11 mouse cellular contexts compared by ENCODE assay signal in the genomic region with DNA sequence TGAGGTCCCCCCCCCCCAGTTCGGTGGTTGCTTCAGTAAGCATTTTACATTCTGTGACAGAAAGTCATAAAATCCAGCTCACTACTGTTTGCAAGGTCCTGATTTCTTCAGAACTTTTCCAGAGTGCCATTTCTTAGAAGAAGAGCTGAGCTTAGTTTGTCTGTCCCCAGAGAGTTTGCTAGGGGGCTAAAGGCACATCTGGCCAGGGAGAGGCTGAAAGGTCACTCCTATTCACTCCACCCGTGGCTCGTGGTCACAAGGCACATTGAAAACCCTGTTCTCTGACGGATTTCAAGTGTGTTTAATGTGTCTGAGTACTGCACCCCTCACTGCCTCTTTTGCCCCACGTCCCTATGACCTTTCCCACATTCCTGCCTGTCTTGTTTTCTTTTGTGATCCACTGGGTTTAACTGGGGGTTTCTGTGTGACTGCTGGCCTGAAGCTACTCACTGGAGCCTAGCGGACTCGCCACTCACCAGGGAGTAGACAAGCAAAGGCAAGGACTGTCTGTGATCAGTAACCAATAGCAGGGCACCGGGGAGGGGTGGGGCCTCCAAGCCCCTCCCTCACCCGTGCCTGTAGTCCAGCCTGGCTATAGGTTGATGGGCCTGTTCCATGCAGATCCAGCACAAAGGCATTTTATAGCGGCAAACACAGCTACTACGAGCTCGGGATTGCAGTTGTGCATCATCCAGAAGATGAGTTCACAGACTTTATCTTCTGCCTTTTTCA. TPM values are rescaled to one million over a fixed set of nuclear protein-coding genes. Genes with fewer than 3 reads are reported as not detected.
DNase-seq lines count a peak whose midpoint lies in the region; ATAC-seq and TF ChIP-seq lines count a peak whose summit lies in the region.
"Had no signal": no experiment of that assay in that cellular context is flagged by ENCODE, and none has a peak within 500 bp of the region (broad histone marks: within the 10 kb centered on the region; RNA-seq: fewer than 3 reads in every experiment).

No protein-coding gene starts in this region.

- TF ChIP-seq CTCF in stomach, postnatal 0 days (IDR thresholded peaks at IDR 0.05; ENCODE audit: low read depth): no peak

- DNase-seq in forebrain, embryonic 10.5 days (ENCODE audit: extremely low spot score, low spot score): peak; percentile 58
- no peak for DNase-seq in midbrain, embryonic 14.5 days
- DNase-seq in limb, embryonic 10.5 days (ENCODE audit: low spot score): peak; percentile 58
- no peak for DNase-seq in stomach, postnatal 0 days (ENCODE audit: low spot score)
- no peak for DNase-seq in gastrocnemius, postnatal 10 days
- DNase-seq in right cerebral cortex, postnatal 36 days (ENCODE audit: low spot score in 2 of 2): no peak

- H3K9ac ChIP-seq in forebrain, embryonic 13.5 days: no peak overlapping the region
- no peak overlapping the region for H3K9ac ChIP-seq in midbrain, embryonic 13.5 days (replicated peaks)
- no peak overlapping the region for H3K9ac ChIP-seq in midbrain, embryonic 14.5 days (replicated peaks; ENCODE audit: low read length)
- H3K9ac ChIP-seq in stomach, postnatal 0 days (ENCODE audit: low read length): no peak overlapping the region
- H3K9ac ChIP-seq: heart, embryonic 15.5 days had no signal

- no peak for TF ChIP-seq EP300 in stomach, postnatal 0 days (optimal IDR thresholded peaks at IDR 0.05)

- H3K27ac ChIP-seq in forebrain, embryonic 10.5 days: no peak overlapping the region
- H3K27ac ChIP-seq in forebrain, embryonic 13.5 days: no peak overlapping the region
- H3K27ac ChIP-seq in midbrain, embryonic 13.5 days: no peak overlapping the region
- no peak overlapping the region for H3K27ac ChIP-seq in midbrain, embryonic 14.5 days (replicated peaks; ENCODE audit: low read depth, low read length)
- no peak overlapping the region for H3K27ac ChIP-seq in limb, embryonic 10.5 days
- H3K27ac ChIP-seq in stomach, postnatal 0 days (replicated peaks): no peak overlapping the region
- H3K27ac ChIP-seq: heart, embryonic 15.5 days had no signal

- no peak for ATAC-seq in forebrain, embryonic 13.5 days
- peak; percentile 77 for ATAC-seq in midbrain, embryonic 13.5 days
- ATAC-seq in midbrain, embryonic 14.5 days (ENCODE audit: low FRiP score, low TSS enrichment): no peak
- peak; percentile 63 for ATAC-seq in stomach, postnatal 0 days (ENCODE audit: low FRiP score, low TSS enrichment)

- no peaks in the 10 kb centered on the region for H3K9me3 ChIP-seq in forebrain, embryonic 10.5 days
- no peaks in the 10 kb centered on the region for H3K9me3 ChIP-seq in forebrain, embryonic 13.5 days (replicated peaks)
- H3K9me3 ChIP-seq in midbrain, embryonic 13.5 days: no peaks in the 10 kb centered on the region
- no peaks in the 10 kb centered on the region for H3K9me3 ChIP-seq in midbrain, embryonic 14.5 days (ENCODE audit: control insufficient read depth, low read length)
- H3K9me3 ChIP-seq in limb, embryonic 10.5 days (replicated peaks): no peaks in the 10 kb centered on the region
- no peaks in the 10 kb centered on the region for H3K9me3 ChIP-seq in stomach, postnatal 0 days (ENCODE audit: control insufficient read depth, low read length)
- H3K9me3 ChIP-seq: heart, embryonic 15.5 days had no signal

- 2% methylated on average over 12 of the region's 12 CpGs for WGBS in forebrain, embryonic 10.5 days
- WGBS in forebrain, embryonic 13.5 days: 5% methylated on average over 12 of the region's 12 CpGs
- WGBS in midbrain, embryonic 13.5 days: 4% methylated on average over 12 of the region's 12 CpGs
- WGBS in midbrain, embryonic 14.5 days: 4% methylated on average over 12 of the region's 12 CpGs
- 2% methylated on average over 12 of the region's 12 CpGs for WGBS in limb, embryonic 10.5 days
- WGBS in stomach, postnatal 0 days: 28% methylated on average over 12 of the region's 12 CpGs

- H3K4me1 ChIP-seq in forebrain, embryonic 10.5 days: peaks cover 39% of the 10 kb centered on the region
- peaks cover 7% of the 10 kb centered on the region; the same call in 1 of the 2 replicates for H3K4me1 ChIP-seq in forebrain, embryonic 13.5 days
- H3K4me1 ChIP-seq in midbrain, embryonic 13.5 days (replicated peaks): peaks cover 9% of the 10 kb centered on the region
- no peaks in the 10 kb centered on the region for H3K4me1 ChIP-seq in midbrain, embryonic 14.5 days (ENCODE audit: control insufficient read depth, insufficient read depth, low read length)
- peaks cover 45% of the 10 kb centered on the region for H3K4me1 ChIP-seq in limb, embryonic 10.5 days
- no peaks in the 10 kb centered on the region for H3K4me1 ChIP-seq in stomach, postnatal 0 days (replicated peaks; ENCODE audit: control insufficient read depth, insufficient read depth)

- peaks cover 93% of the 10 kb centered on the region for H3K27me3 ChIP-seq in forebrain, embryonic 10.5 days (ENCODE audit: poor library complexity, severe bottlenecking)
- peaks cover 83% of the 10 kb centered on the region for H3K27me3 ChIP-seq in forebrain, embryonic 13.5 days
- peaks cover 87% of the 10 kb centered on the region for H3K27me3 ChIP-seq in midbrain, embryonic 13.5 days
- H3K27me3 ChIP-seq in midbrain, embryonic 14.5 days (ENCODE audit: control insufficient read depth, insufficient read depth, low read length): peaks cover 75% of the 10 kb centered on the region
- peaks cover 86% of the 10 kb centered on the region for H3K27me3 ChIP-seq in limb, embryonic 10.5 days (ENCODE audit: low read depth, poor library complexity, severe bottlenecking)
- H3K27me3 ChIP-seq in stomach, postnatal 0 days (ENCODE audit: control insufficient read depth, insufficient read depth, low read length): peaks cover 14% of the 10 kb centered on the region; the same call in 1 of the 2 replicates

- H3K4me2 ChIP-seq in forebrain, embryonic 13.5 days: no peak overlapping the region
- no peak overlapping the region for H3K4me2 ChIP-seq in midbrain, embryonic 13.5 days (replicated peaks)
- no peak overlapping the region for H3K4me2 ChIP-seq in midbrain, embryonic 14.5 days (ENCODE audit: low read length)
- no peak overlapping the region for H3K4me2 ChIP-seq in stomach, postnatal 0 days (replicated peaks; ENCODE audit: low read depth)
- H3K4me2 ChIP-seq: heart, embryonic 15.5 days had no signal

- no peaks in the 10 kb centered on the region for H3K36me3 ChIP-seq in forebrain, embryonic 10.5 days (replicated peaks)
- no peaks in the 10 kb centered on the region for H3K36me3 ChIP-seq in forebrain, embryonic 13.5 days (ENCODE audit: poor library complexity, severe bottlenecking)
- no peaks in the 10 kb centered on the region for H3K36me3 ChIP-seq in midbrain, embryonic 13.5 days
- H3K36me3 ChIP-seq in midbrain, embryonic 14.5 days (ENCODE audit: control insufficient read depth, insufficient read depth, low read length): no peaks in the 10 kb centered on the region
- no peaks in the 10 kb centered on the region for H3K36me3 ChIP-seq in limb, embryonic 10.5 days
- no peaks in the 10 kb centered on the region for H3K36me3 ChIP-seq in stomach, postnatal 0 days (ENCODE audit: control insufficient read depth, insufficient read depth, low read length)
- H3K36me3 ChIP-seq: heart, embryonic 15.5 days had no signal

- H3K4me3 ChIP-seq in forebrain, embryonic 10.5 days: peak overlapping the region; percentile 16
- H3K4me3 ChIP-seq in forebrain, embryonic 13.5 days: no peak overlapping the region
- no peak overlapping the region for H3K4me3 ChIP-seq in midbrain, embryonic 13.5 days (replicated peaks)
- H3K4me3 ChIP-seq in midbrain, embryonic 14.5 days (replicated peaks; ENCODE audit: low read depth, low read length): no peak overlapping the region
- no peak overlapping the region for H3K4me3 ChIP-seq in limb, embryonic 10.5 days
- H3K4me3 ChIP-seq in stomach, postnatal 0 days (ENCODE audit: low read depth, low read length): no peak overlapping the region
- H3K4me3 ChIP-seq: heart, embryonic 15.5 days had no signal

RNA-seq across cellular contexts. Expression of a gene that starts 13.2 kb away (rescaled TPM):
- 0.04 and 0.14 TPM in 2 replicates for polyA plus RNA-seq in forebrain, embryonic 10.5 days (2016; fragmentation: Nextera tagmentation; extraction: Ambion mirVana)
- polyA plus RNA-seq in forebrain, embryonic 13.5 days (2015; fragmentation: Nextera tagmentation; extraction: Ambion mirVana): 0.12 and 0.35 TPM in 2 replicates
- 0.24 and 0.44 TPM in 2 replicates for polyA plus RNA-seq in midbrain, embryonic 13.5 days (2015; fragmentation: Nextera tagmentation; extraction: Ambion mirVana)
- polyA plus RNA-seq in midbrain, embryonic 14.5 days (2014; fragmentation: Nextera tagmentation; extraction: Ambion mirVana): 0.05 TPM in 1 of 2 replicates, not detected in the other
- polyA plus RNA-seq in limb, embryonic 10.5 days (2016; fragmentation: Nextera tagmentation; extraction: Ambion mirVana): 2.2 and 2.9 TPM in 2 replicates
- polyA plus RNA-seq in stomach, postnatal 0 days (2015; fragmentation: Nextera tagmentation; extraction: Ambion mirVana): 0.17 and 0.31 TPM in 2 replicates
- total RNA-seq in gastrocnemius, postnatal 10 days (2021): 10 to 100 TPM; 11.9 to 13.2 TPM
- total RNA-seq: left cerebral cortex, adult 18-20 months; monocyte, adult 5-6 weeks had no signal

Comparison
In these comparisons a context has a peak if more than half of its experiments do, and no peak if none do; other contexts are left out.
1. ATAC-seq: peak in midbrain, embryonic 13.5 days (single experiment) and stomach, postnatal 0 days (single experiment); none in forebrain, embryonic 13.5 days (single experiment) and midbrain, embryonic 14.5 days (single experiment).
2. DNase-seq: peak in forebrain, embryonic 10.5 days (single experiment) and limb, embryonic 10.5 days (single experiment); none in midbrain, embryonic 14.5 days (single experiment), stomach, postnatal 0 days (single experiment), gastrocnemius, postnatal 10 days (single experiment) and right cerebral cortex, postnatal 36 days (0 of 2).